Mouse (Mus musculus) cortical plate, adult 2 months (tissue): ENCODE measurements around the gene Creld2.
A peak's percentile ranks its signal among the peaks of the same experiment; 100 is the strongest.

Experiments
- CTCF ChIP-seq: fragments of 200-500 bp; IDR thresholded peaks from 2 replicates; pipeline ENCODE4 v1.5.1; 2011; ENCODE audit warnings: mild to moderate bottlenecking, control low read depth, low read length; ENCODE audit not compliant: insufficient read depth; ENCODE audit errors: extremely low read depth
- POLR2A ChIP-seq: fragments of 200-500 bp; IDR thresholded peaks from 2 replicates; pipeline ENCODE4 v1.6.1; 2011; ENCODE audit warnings: mild to moderate bottlenecking, low read length, control low read depth; ENCODE audit not compliant: insufficient read depth; ENCODE audit errors: extremely low read depth

GRCm38 (mm10) chr15:88828800-88829705 lies 9.6 kb downstream of the Creld2 start:
- peak; percentile 97 for TF ChIP-seq CTCF
- TF ChIP-seq POLR2A: no peak
